Mouse (Mus musculus): ENCODE results near the gene Olfr43.

The Olfr43 gene

DNA sequence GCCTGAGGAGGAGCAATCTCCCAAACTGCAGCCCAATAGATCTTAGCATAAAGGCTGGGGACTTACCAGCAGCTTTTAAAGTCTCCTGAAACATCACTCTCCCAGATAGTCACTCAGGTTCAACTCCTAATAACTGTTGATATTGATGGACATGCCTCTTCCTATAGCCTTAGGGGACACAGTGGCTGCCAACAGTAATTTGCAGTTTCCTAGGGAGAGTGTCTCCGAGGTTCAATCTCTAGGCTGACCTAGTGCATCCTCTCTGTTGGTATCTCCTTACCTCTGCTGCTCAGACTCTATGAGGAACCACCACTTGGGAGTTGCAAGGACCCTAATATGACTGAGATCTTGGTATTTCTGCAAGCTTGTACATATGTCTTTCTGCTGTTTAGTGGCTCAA lies at the start of gene Olfr43:
Olfr43 (minus strand) TSS at position 101 of the 400 bp plus-strand sequence.
- DNase-seq (ENCODE audit: extremely low spot score, low read depth, low spot score), result no peak

DNA sequence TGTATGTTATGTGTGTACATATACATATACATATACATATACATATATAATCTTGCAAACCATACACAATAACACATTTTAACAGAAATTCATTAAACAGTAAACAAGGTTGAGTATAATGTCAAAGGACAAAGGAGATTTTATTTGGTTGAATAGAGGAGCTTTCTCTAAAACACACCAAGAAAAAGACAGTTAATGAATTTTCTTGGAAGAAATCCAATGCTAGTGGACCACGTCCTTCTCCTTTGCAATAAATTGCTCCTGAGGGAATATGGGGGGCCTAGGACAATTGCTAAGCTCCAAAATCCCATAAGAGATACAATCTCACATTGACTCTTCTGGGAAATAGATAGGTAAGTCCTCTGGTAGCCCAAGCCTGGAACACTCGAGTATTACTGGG lies 48.3 kb upstream of the Olfr43 start, which contains the start of gene Olfr406:
Olfr406 (plus strand) TSS at position 301 of the 400 bp plus-strand sequence.
- no peak for DNase-seq (ENCODE audit: extremely low spot score, low read depth, low spot score)

DNA sequence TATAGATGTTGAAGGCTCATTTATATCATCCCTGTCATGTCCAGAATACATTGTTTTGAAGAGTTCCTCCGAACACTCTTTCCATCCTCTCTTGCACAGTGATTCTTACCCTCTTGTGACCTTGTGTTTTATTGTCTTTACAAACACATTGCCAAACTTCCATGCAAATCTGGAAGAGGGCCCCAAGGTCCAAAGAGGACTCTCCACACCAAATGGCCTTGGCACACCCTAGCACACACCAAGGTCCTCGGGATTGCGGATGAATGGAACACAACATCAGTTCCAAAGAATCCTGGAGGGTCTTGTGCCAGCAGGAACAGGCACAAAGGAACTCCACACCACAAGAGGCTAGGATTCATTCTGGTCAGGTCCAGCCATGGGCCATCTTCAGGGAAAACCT lies 30.0 kb upstream of the Olfr43 start:
- no peak for DNase-seq (ENCODE audit: extremely low spot score, low read depth, low spot score)

DNA sequence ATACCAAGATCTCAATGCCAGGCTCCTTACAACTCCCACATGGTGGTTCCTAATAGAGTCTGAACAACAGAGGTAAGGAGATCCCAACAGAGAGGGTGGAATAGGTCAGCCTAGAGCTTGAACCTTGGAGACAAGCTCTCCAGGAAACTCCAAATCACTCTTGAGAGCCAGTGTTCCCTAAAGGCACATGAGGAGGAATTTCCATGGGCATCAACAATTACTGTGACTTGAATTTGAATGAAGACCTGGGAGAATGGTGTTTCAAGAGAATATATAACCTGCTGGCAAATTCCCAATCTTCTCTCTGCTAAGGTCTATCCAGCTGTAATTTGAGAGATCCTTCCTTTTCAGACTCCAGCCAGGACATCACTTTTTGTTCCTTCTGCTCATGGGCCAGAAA lies 25.2 kb downstream of the Olfr43 start, which contains the start of gene Olfr403:
Olfr403 (plus strand) TSS at position 301 of the 400 bp plus-strand sequence.
- DNase-seq (ENCODE audit: extremely low spot score, low read depth, low spot score), result no peak

DNA sequence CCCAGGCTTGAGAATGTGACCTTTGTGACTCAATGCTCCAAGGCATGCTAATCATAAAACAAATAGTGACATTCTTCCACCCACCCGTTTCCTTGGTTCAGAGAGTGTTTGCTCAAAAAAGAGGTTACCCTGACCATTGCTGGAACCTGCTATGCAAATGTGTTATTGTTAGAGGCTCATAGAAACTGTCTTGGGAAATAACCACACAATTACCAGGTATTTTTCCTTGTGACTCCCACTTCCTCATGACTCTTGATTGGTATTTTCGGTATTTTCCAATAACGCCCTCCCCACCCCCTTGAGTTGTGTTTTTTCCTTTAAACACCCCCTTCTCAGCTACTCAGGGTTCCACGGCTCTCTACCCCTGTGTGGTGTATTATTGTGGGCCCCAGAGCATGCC lies 27.4 kb downstream of the Olfr43 start:
- DNase-seq (ENCODE audit: extremely low spot score, low read depth, low spot score), result no peak

DNA sequence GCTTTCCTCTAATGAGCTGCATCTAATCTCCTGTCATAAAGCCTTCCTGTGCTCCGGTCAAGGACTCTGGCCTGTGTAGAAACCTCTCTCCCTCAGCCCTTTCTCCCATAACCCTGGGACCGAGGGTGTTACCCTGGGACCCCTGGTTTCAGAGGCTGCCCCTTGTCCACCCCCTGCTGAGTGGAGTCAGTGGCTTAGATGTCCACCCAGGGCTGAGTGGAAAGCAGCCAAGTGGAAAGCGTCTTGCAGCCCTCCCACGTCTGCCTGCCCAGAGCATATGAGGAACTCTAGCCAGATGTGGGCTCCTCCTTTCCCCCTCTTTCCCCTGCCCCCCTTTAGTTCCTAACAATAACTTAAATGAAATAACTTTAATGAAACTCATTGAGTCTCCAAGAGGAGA lies 28.0 kb downstream of the Olfr43 start:
- no peak for DNase-seq (ENCODE audit: extremely low spot score, low read depth, low spot score)

DNA sequence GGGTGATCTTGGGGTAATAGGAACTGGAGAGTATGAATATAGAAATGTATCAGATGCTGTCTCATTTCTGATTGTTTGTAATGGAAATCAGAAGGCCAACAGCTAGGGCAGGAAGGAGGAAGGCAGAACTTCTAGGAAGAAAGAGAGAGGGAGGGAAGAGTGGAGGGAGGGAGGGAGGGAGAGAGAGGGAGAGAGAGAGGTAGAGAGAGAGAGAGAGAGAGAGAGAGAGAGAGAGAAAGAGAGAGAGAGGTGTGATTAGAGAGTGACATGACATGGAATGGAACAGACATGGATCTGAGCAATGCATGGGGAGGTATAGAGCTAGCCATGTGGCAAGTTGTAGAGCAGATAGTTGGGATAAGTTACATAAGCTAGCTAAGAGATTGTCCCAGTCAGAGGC lies 42.4 kb downstream of the Olfr43 start:
- DNase-seq (ENCODE audit: extremely low spot score, low read depth, low spot score), result no peak
